Mouse (Mus musculus) hindbrain, embryonic 14.5 days (tissue): ENCODE results near the gene Ppard. TPM values are rescaled to one million over a fixed set of nuclear protein-coding genes. Genes with fewer than 3 reads are reported as not detected.
"Not testable (repeated sequence)": the region's sequence is repeated elsewhere in the genome, so short reads cannot be mapped to it uniquely, and the experiment has no call there.

Experiments
- ATAC-seq: fragments of 200-750 bp; cut with Nextera tagmentation; 2 replicates; pipeline ENCODE4 v1.8.0; 2017; ENCODE audit warnings: moderate number of reproducible peaks, mild to moderate bottlenecking, moderate TSS enrichment, moderate library complexity; ENCODE audit not compliant: low FRiP score
- DNase-seq: peaks from one replicate; pipeline ENCODE4 v3.0.0-alpha.2; 2015; ENCODE audit warnings: low spot score
- H3K27ac ChIP-seq: fragments of 300-500 bp; sonication (generic); 2 replicates; pipeline ENCODE4 v1.5.1; 2014; ENCODE audit warnings: mild to moderate bottlenecking, moderate library complexity
- H3K27me3 ChIP-seq: fragments of 300-500 bp; sonication (generic); 2 replicates; pipeline ENCODE4 v1.6.1; 2014; ENCODE audit warnings: mild to moderate bottlenecking, low read length, mixed read lengths; ENCODE audit not compliant: control insufficient read depth, insufficient read depth
- H3K36me3 ChIP-seq: fragments of 300-500 bp; sonication (generic); replicated peaks from 2 replicates; pipeline ENCODE4 v1.6.1; 2014; ENCODE audit not compliant: control insufficient read depth, insufficient read depth
- H3K4me1 ChIP-seq: fragments of 300-500 bp; sonication (generic); replicated peaks from 2 replicates; pipeline ENCODE4 v1.6.1; 2014; ENCODE audit warnings: antibody characterized with exemption, low read length, mixed read lengths; ENCODE audit not compliant: control insufficient read depth, insufficient read depth
- H3K4me2 ChIP-seq: fragments of 300-500 bp; sonication (generic); replicated peaks from 2 replicates; pipeline ENCODE4 v1.6.1; 2014; ENCODE audit warnings: mild to moderate bottlenecking, moderate library complexity
- H3K4me3 ChIP-seq: fragments of 300-500 bp; sonication (generic); replicated peaks from 2 replicates; pipeline ENCODE4 v1.5.1; 2014; ENCODE audit warnings: mild to moderate bottlenecking, low read length
- H3K9ac ChIP-seq: fragments of 300-500 bp; sonication (generic); 2 replicates; pipeline ENCODE4 v1.6.1; 2014
- H3K9me3 ChIP-seq: fragments of 300-500 bp; sonication (generic); 2 replicates; pipeline ENCODE4 v1.6.1; 2016; ENCODE audit warnings: low read length; ENCODE audit not compliant: control insufficient read depth
- WGBS: fragments of 180-500 bp; shearing (Covaris S2); extraction: QIAGEN DNeasy Blood & Tissue Kit; methylation state at CpG from one replicate; pipeline ENCODE4 v1.1.7; 2014; 5-methylcytosine and 5-hydroxymethylcytosine counted together
- polyA plus RNA-seq: library from polyadenylated mRNA; unstranded; fragments of >200 nt; fragmentation: Nextera tagmentation; extraction: Ambion mirVana; gene quantifications from 2 replicates; pipeline ENCODE4 v1.2.1, GENCODE M21; 2014

Ppard gene
- polyA plus RNA-seq, 1 experiment from 2014 or later, result 1.6 TPM

DNA sequence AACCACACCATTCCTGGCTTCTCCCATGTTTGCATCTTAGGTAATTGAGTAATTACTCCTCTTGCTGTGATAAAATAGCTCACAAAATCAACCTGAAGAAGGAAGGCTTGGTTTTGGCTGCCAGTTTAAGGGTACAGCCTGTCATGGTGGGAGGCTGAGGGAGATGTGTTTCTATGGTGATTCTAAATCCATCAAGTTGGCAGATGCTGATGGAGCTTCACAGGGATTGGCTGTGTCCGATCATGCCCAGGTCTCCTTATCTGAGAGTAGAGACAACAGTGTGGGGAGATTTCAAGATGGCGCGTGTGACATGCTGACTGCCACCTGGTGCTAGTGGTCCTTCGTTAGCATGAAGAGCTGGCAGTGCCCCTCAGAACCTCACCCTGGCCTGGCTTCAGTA is 89.2 kb downstream of the Ppard start:
- H3K4me2 ChIP-seq, result no peak overlapping the region
- no peak for ATAC-seq
- H3K36me3 ChIP-seq, result peaks cover 39% of the 10 kb centered on the region
- H3K9ac ChIP-seq, result no peak overlapping the region
- no peaks in the 10 kb centered on the region for H3K9me3 ChIP-seq
- H3K27me3 ChIP-seq, result no peaks in the 10 kb centered on the region
- H3K4me3 ChIP-seq, result no peak overlapping the region
- no peaks in the 10 kb centered on the region for H3K4me1 ChIP-seq
- H3K27ac ChIP-seq, result no peak overlapping the region
- DNase-seq, result no peak
- 87% methylated on average over 4 of the region's 4 CpGs for WGBS

DNA sequence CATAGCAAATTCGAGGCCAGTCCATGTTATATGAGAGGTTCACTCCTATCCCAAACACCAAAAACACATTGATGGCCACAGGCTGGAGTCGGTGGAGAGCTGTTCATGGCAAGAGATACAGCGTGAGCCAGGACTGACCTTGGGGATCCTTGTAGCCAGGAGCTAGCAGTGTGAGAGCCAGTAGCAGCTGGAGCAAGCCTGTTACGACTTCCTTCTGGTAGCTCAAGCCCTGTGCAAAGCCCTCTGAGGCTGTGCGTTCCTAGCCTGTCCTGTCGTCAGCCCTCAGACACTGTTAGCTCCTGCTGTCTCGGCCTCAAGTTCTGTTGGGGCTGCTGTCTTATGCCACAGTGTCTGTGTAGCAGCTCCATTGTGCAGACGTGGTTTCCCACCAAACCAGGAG is 91.3 kb downstream of the Ppard start:
- peaks cover 22% of the 10 kb centered on the region for H3K36me3 ChIP-seq
- peaks cover 9% of the 10 kb centered on the region for H3K4me1 ChIP-seq
- H3K27ac ChIP-seq, result no peak overlapping the region
- no peaks in the 10 kb centered on the region for H3K9me3 ChIP-seq
- H3K27me3 ChIP-seq, result no peaks in the 10 kb centered on the region
- no peak overlapping the region for H3K4me3 ChIP-seq
- H3K4me2 ChIP-seq, result no peak overlapping the region
- no peak for DNase-seq
- 93% methylated on average over 8 of the region's 8 CpGs for WGBS
- ATAC-seq, result no peak
- H3K9ac ChIP-seq, result no peak overlapping the region

DNA sequence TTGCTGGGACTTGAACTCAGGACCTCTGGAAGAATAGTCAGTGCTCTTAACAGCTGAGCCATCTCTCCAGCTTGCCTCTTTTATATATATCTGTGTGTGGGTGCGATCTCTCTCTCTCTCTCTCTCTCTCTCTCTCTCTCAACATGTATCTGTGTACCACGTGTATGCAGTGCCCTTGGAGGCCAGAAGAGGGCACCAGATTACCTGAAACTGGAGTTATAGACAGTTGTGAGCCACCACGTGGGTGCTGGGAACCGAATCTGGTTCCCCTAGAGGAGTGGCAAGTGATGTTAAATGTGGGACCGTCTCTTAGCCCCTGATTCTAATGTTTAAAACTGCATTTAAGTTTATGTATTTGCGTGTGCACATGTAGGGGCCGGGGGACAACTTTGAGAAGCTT is 91.9 kb downstream of the Ppard start:
- H3K27ac ChIP-seq, H3K27me3 ChIP-seq, H3K4me2 ChIP-seq, H3K9me3 ChIP-seq, ATAC-seq, H3K9ac ChIP-seq, DNase-seq, H3K4me3 ChIP-seq: not testable (repeated sequence)
- Histone ChIP-seq H3K36me3 (peaks cover 17% of the 10 kb centered on the region; the same call in 1 of the 2 replicates), H3K4me1 (peaks cover 14% of the 10 kb centered on the region)
- 96% methylated on average over 7 of the region's 7 CpGs for WGBS

DNA sequence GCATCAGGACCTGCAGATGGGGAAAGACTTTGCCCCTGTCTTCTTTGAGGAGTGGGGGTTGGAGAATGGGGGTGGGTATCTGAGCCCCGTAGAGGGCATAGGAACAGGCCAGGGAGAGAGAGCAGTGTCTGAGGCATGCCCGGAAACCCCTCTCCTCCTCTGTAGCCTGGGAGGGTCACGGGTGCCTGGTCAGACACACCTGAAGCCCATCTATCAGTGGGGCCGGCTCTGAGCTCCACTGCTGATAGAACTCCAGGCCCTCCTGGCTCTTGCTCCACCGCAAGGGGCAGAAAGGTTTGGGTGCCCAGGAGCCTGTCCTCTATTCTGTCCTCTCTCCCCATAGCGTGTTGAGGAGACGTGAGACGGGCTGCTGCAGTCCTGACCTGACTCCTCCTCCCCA is 93.3 kb downstream of the Ppard start:
- peaks cover 22% of the 10 kb centered on the region for H3K4me1 ChIP-seq
- ATAC-seq (no peak), DNase-seq (no peak)
- peaks cover 29% of the 10 kb centered on the region for H3K36me3 ChIP-seq
- H3K27me3 ChIP-seq, result no peaks in the 10 kb centered on the region
- no peak overlapping the region for H3K9ac ChIP-seq
- H3K4me2 ChIP-seq, result no peak overlapping the region
- no peak overlapping the region for H3K4me3 ChIP-seq
- no peak overlapping the region for H3K27ac ChIP-seq
- H3K9me3 ChIP-seq, result no peaks in the 10 kb centered on the region
- WGBS, result 96% methylated on average over 8 of the region's 8 CpGs

DNA sequence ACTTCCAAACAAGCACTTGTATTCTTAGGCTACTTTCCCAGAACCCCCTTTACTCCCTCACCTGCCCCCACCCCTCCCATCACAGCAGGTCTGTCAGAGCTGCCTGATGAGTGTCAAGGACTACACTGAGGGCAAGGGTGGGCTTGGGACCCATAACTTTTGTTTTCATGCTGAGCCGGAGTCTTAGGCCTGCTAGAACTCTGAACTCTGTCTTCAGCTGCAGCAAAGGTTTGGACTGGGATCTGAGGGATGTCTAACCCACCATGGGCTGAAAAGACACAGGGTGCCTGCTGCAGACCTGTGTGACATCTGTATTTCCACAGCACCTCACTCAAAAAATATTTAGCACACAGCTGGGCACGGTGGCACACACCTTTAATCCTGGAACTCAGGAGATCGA is 94.5 kb downstream of the Ppard start:
- peaks cover 37% of the 10 kb centered on the region for H3K36me3 ChIP-seq
- peaks cover 22% of the 10 kb centered on the region for H3K4me1 ChIP-seq
- H3K4me3 ChIP-seq, result no peak overlapping the region
- H3K27me3 ChIP-seq, result no peaks in the 10 kb centered on the region
- DNase-seq (no peak), ATAC-seq (no peak)
- no peak overlapping the region for H3K4me2 ChIP-seq
- H3K9me3 ChIP-seq, result no peaks in the 10 kb centered on the region
- WGBS, result 84% methylated on average over 3 of the region's 3 CpGs
- H3K27ac ChIP-seq, result no peak overlapping the region
- peak overlapping the region; percentile 99; the same call in 1 of the 2 replicates for H3K9ac ChIP-seq

DNA sequence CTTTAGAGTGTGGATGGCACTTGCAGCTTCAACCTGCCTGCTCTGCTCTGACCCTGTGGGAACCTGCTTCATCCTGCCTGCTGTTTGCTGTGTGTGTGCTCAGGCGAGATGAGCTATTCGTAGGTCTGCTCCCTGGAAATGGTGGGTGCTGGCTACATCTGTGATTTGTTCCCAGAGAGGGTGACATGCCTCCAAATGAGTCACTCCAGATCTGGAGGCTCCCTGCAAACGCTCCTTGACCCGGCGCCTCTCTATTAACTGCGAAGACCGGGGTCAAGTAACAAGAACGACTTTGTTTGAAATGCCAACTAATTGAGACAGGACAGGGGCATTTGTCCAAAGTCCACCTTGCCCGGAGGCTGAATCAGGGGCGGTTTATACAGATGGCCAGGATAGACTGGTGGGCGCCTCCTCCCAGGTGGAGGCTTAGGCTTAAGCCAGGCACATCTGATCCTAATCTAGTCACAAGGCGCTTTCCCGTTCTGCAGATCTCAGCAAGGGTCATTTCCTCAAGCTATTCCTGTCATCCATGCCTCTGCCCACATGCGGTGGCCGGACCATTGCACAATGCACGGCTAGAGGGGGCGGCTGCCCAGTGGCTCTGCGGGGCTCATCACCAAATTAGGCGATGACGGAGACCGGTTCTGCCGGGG is 95.3 kb downstream of the Ppard start:
- Histone ChIP-seq H3K27ac (peak overlapping the region; percentile 96), H3K27me3 (no peaks in the 10 kb centered on the region), H3K4me2 (peak overlapping the region; percentile 98), H3K4me3 (peak overlapping the region; percentile 89), H3K9me3 (no peaks in the 10 kb centered on the region), H3K36me3 (peaks cover 30% of the 10 kb centered on the region), H3K4me1 (peaks cover 22% of the 10 kb centered on the region), H3K9ac (peak overlapping the region; percentile 99)
- ATAC-seq (no peak; the same call in 1 of the 2 replicates), DNase-seq (no peak)
- 12% methylated on average over 22 of the region's 22 CpGs for WGBS

DNA sequence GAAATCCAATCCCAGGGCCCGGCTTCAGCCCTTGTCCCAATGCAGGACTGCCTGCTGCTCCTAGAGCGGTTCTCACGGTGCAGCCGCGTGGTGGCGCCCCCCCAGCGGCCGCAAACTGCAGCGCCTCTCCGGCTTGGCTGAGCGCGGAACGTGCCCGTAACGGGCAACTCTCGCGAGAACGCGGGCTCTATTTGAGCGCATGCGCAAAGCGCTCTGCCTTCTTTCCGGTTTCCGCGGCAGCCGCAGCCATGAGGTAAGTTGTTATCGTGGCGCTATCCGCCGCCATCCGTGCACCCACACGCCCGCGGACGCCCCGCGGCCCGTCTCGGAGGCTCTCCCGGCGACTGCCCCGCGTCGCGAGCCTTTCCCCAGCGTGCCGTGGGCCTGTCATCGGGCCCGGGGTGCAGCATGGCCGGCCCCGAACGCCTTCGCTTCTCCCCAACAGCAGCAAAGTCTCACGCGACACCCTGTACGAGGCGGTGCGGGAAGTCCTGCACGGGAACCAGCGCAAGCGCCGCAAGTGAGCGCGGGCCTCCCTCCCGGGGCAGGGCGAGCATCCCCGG is 95.9 kb downstream of the Ppard start, which contains the start of gene Rpl10a:
Rpl10a (plus strand) TSS at position 106 of the 563 bp plus-strand sequence.
- H3K4me2 ChIP-seq, result peak within 1 kb of the TSS; percentile 98
- no peaks in the 10 kb centered on the region for H3K27me3 ChIP-seq
- WGBS, result 1% methylated on average over 57 of the region's 67 CpGs
- H3K36me3 ChIP-seq, result peaks cover 30% of the 10 kb centered on the region
- no peaks in the 10 kb centered on the region for H3K9me3 ChIP-seq
- ATAC-seq, result peak; percentile 87
- peak within 1 kb of the TSS; percentile 89 for H3K4me3 ChIP-seq
- H3K27ac ChIP-seq, result peak within 1 kb of the TSS; percentile 96
- H3K9ac ChIP-seq, result peak within 1 kb of the TSS; percentile 99
- DNase-seq, result peak; percentile 99
- peaks cover 22% of the 10 kb centered on the region for H3K4me1 ChIP-seq

DNA sequence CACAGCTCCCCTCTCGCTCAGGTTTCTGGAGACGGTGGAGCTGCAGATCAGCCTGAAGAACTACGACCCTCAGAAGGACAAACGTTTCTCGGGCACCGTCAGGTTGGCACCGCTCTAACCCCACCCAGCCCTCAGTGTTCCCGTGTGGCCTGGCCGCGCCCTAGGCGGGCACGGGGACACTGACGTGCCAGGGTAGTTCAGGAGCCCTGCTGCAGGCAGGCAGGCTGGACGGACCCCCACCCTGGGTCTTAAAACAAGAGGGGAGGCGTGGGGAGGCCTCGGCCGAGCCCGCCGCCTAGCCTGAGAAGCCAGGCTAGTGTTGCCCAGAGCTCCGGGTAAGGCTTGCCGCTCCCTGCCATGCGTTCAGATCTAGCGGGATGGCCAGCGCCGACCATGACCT is 96.4 kb downstream of the Ppard start:
- Histone ChIP-seq H3K9me3 (no peaks in the 10 kb centered on the region), H3K4me1 (peaks cover 24% of the 10 kb centered on the region), H3K4me3 (peak overlapping the region; percentile 89), H3K4me2 (peak overlapping the region; percentile 98), H3K27ac (peak overlapping the region; percentile 96), H3K9ac (peak overlapping the region; percentile 99), H3K27me3 (no peaks in the 10 kb centered on the region), H3K36me3 (peaks cover 27% of the 10 kb centered on the region)
- WGBS, result under 1% methylated on average over 25 of the region's 25 CpGs
- no peak for DNase-seq
- ATAC-seq, result peak; percentile 16

DNA sequence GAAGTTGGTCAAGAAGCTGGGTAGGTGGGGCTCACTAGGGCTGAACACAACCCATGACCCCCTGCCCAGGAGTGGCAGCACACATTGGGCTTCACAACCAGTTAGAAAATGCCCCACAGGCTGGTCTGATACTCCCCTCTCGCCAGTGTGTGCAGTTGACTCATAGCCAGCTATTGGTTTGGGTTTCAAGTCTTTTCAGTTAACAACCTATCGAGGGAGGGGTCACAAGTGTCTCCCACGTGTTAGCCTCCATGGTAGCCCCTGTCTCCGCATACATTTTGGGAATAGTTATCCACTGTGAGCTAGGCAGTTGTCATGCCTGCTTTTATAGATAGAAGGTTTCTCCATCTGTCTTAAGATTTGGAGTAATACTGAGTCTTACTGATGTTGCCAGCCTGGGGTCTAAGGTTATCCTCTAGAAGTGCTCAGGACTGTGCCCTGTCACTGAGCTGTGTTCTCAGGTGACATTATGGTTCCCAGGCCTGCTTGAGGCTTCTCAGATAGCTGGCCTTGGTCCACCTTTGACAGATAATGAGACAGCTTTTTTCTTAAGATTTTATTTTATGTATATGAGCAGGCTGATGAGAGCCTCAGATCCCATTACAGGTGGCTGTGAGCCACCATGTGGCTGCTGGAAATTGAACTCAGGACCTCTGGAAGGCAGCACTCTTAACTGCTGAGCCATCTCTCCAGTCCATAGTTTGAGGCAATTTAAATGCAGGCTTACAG is 97.2 kb downstream of the Ppard start:
- no peak for ATAC-seq
- Histone ChIP-seq H3K36me3 (peaks cover 22% of the 10 kb centered on the region), H3K27me3 (no peaks in the 10 kb centered on the region), H3K4me3 (peak overlapping the region; percentile 89), H3K9me3 (no peaks in the 10 kb centered on the region), H3K4me1 (peaks cover 24% of the 10 kb centered on the region), H3K27ac (no peak overlapping the region), H3K4me2 (peak overlapping the region; percentile 98), H3K9ac (peak overlapping the region; percentile 99)
- DNase-seq, result no peak
- WGBS, result 9% methylated on average over 4 of the region's 4 CpGs
